Mouse (Mus musculus): Measurements from ENCODE around the gene Olfr768.
"Not testable (repeated sequence)": the region's sequence is repeated elsewhere in the genome, so short reads cannot be mapped to it uniquely, and the experiment has no call there.

Gene Olfr768

DNA sequence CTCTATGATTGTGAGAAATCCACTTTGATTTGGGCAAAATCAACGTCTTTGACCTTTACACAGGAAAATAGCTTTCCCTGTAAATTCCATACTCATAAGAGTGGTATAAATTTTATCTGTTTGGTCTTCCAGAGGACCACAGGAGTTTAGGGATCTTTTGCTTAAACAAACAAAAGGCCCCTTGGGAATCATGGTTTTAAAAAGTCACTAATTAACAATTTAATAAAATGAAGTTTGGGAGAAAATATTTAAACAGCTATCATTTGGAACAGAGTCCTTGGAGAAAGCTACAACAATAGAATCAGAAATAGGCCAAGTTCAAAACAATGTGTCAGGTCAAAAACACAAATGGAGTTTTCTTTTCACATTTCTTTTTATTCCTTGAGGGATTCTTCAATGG, at the start of gene Olfr768:
TSS of gene Olfr768 (minus strand) at position 101 of the 400 bp plus-strand sequence.
- DNase-seq (ENCODE audit: low read depth), result no peak

DNA sequence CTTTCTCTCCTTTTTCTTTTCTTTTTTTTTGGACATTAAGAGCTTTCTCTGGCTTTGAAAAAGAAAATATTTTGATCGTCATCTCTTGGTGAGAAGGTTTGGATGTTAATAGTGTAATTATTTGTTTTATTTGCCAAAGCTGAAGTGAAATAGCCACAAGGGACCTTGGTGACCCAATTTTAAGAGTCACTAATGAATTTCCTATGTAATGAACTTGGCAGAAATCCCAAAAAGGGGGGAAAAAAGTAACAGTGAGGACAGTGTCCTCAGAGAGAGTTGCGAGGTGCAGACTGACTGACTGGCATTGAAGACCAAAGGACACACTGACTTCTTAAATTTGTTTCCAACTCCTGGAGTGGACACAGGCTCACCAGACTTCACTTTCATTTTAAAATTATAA, 39.7 kb upstream of the Olfr768 start, which contains the start of gene Olfr770:
TSS of gene Olfr770 (minus strand) at position 101 of the 400 bp plus-strand sequence.
- no peak for DNase-seq (ENCODE audit: low read depth)

DNA sequence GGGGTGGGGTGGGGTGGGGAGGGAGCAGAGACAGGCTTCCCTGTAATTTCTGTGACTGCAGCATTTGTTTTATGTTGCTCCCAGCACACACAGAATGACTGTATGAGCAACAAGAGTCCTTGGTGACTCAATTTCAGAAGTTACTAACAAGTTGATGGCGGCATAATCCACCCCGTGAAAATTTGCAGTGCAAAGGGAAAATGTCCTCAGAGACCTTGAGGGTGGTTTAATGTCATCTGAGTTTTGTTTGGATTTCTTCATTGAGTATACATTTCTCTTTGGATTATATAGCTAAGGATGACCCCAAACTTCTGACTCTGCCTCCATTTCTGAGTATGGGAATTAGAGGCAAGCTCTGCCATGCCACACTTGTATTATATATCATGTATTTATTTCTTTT, 18.6 kb upstream of the Olfr768 start, which contains the start of gene Olfr769:
TSS of gene Olfr769 (minus strand) at position 101 of the 400 bp plus-strand sequence.
- no peak for DNase-seq (ENCODE audit: low read depth)

DNA sequence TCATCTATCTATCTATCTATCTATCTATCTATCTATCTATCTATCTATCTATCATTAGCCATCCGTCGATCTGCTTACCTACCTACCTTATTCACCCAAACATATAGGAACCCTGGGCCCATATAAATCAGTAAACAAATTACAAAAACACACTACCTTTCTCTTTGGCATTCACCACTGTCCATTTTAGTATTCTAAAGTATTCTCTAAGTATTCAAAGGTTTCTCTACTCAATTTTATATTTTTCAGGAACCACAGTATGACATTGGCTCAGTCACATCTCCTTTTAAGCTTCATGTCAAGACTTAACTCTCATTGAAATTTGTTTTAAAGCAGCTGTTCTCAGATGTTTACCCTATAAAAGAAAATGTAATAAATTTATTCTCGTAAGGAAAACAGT, 16.0 kb upstream of the Olfr768 start:
- DNase-seq (ENCODE audit: low read depth), result no peak

DNA sequence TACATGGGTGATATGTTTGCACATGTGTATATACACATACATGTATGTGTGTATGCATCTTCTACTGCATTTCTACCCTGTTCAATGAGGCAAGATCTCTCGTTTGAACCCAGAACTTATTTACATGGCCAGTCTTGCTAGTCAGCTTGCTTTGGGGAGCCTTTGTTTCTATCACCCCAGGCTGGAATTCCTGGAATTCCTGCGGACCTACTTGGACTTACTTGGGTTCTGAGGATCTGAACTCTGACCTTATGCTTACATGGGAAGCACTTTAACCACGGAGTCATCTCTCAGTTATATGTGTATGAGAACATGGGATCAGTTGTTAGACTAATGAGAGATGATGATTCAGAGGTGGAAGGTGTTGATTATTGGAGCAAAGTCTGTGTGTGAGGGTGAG, 2.1 kb upstream of the Olfr768 start:
- no peak for DNase-seq (ENCODE audit: low read depth)

DNA sequence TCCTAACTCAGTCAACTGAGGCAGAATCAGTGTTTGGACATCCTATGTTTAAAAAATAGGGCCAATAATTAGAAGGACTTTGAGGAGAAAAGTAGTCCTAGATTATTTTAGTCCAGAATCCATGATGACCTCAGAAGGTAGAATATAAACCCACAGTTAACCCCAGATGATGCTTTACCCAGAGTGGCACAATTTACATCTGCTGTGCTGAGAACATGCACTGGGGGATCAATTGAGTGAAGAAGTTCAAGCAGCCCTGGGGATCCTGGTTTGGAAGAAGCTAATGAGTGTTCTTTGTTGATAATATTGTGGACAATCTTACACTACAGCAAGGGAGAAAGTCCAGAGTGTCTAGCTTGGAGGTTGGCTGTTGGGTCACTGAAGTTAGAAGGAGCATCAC, 16.4 kb downstream of the Olfr768 start, which contains the start of gene Olfr767:
TSS of gene Olfr767 (minus strand) at position 101 of the 400 bp plus-strand sequence.
- not testable (repeated sequence) for DNase-seq (ENCODE audit: low read depth)

DNA sequence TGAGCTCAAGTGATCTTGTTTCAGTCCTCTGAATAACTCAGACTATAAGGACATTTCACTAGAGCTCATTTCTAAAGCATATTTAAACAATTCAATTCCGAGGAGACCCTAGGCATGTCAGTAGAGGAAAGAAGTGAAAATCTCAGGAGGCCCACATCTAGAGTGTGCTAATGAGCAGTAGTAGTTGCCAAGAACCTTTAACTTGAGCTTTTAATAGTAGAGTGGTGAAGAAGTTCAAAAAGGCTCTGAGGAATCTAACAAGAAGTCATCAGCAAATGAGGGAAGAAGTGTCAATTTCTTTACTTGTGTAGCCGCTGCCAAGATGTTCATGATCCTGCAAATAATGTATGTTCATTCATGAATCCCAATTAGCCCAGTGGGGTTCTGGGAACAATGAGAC, 30.3 kb downstream of the Olfr768 start, which contains the start of gene Olfr766-ps1:
TSS of gene Olfr766-ps1 (minus strand) at position 101 of the 400 bp plus-strand sequence.
- no peak for DNase-seq (ENCODE audit: low read depth)

DNA sequence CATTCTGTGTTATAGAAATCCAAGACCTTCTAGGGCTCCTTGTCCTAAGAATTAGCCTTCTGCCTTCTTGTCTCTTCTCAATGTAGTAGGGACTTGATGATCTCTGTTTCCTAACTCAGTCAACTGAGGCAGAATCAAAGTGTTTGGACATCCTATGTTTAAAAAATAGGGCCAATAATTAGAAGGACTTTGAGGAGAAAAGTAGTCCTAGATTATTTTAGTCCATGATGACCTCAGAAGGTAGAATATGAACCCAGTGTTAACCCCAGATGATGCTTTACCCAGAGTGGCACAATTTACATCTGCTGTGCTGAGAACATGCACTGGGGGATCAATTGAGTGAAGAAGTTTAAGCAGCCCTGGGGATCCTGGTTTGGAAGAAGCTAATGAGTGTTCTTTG, 49.3 kb downstream of the Olfr768 start, which contains the start of gene Olfr765:
TSS of gene Olfr765 (minus strand) at position 101 of the 400 bp plus-strand sequence.
- not testable (repeated sequence) for DNase-seq (ENCODE audit: low read depth)
